Mouse (Mus musculus) heart, embryonic 13.5 days (tissue): Measurements from ENCODE around the gene Dpp6. TPM values are rescaled to one million over a fixed set of nuclear protein-coding genes. Genes with fewer than 3 reads are reported as not detected.

Source experiments
- ATAC-seq: fragments of 200-750 bp; cut with Nextera tagmentation; 2 replicates; pipeline ENCODE4 v1.8.0; 2017; ENCODE audit warnings: moderate TSS enrichment; ENCODE audit not compliant: insufficient number of reproducible peaks, low FRiP score, low TSS enrichment; ENCODE audit errors: extremely low read depth
- H3K27ac ChIP-seq: fragments of 300-500 bp; sonication (generic); replicated peaks from 2 replicates; pipeline ENCODE4 v1.5.1; 2015; ENCODE audit warnings: moderate library complexity, mild to moderate bottlenecking, inconsistent platforms
- H3K27me3 ChIP-seq: fragments of 300-500 bp; sonication (generic); replicated peaks from 2 replicates; pipeline ENCODE4 v1.6.1; 2015; ENCODE audit warnings: mild to moderate bottlenecking, inconsistent platforms
- H3K36me3 ChIP-seq: fragments of 300-500 bp; sonication (generic); 2 replicates; pipeline ENCODE4 v1.6.1; 2015; ENCODE audit warnings: mild to moderate bottlenecking, inconsistent platforms
- H3K4me1 ChIP-seq: fragments of 300-500 bp; sonication (generic); 2 replicates; pipeline ENCODE4 v1.6.1; 2015; ENCODE audit warnings: inconsistent platforms
- H3K4me2 ChIP-seq: fragments of 300-500 bp; sonication (generic); 2 replicates; pipeline ENCODE4 v1.6.1; 2015; ENCODE audit warnings: inconsistent platforms, mild to moderate bottlenecking, moderate library complexity
- H3K4me3 ChIP-seq: fragments of 300-500 bp; sonication (generic); 2 replicates; pipeline ENCODE4 v1.5.1; 2015; ENCODE audit warnings: moderate library complexity, mild to moderate bottlenecking, inconsistent platforms
- H3K9ac ChIP-seq: fragments of 300-500 bp; sonication (generic); 2 replicates; pipeline ENCODE4 v1.6.1; 2015; ENCODE audit warnings: inconsistent platforms, mild to moderate bottlenecking, moderate library complexity
- H3K9me3 ChIP-seq: fragments of 300-500 bp; sonication (generic); 2 replicates; pipeline ENCODE4 v1.6.1; 2016; ENCODE audit warnings: inconsistent platforms
- WGBS: fragments of 180-500 bp; shearing (Covaris S2); methylation state at CpG from one replicate; pipeline ENCODE4 v1.1.7; 2015; ENCODE audit warnings: mixed read lengths; 5-methylcytosine and 5-hydroxymethylcytosine counted together
- polyA plus RNA-seq: library from polyadenylated mRNA; unstranded; fragments of >200 nt; fragmentation: Nextera tagmentation; extraction: Ambion mirVana; gene quantifications from 2 replicates; pipeline ENCODE4 v1.2.1, GENCODE M21; 2015

Gene Dpp6
- polyA plus RNA-seq, 1 experiment from 2014 or later, result 0.52 TPM

GRCm38 (mm10) chr5:26969941-26970590, 153.1 kb downstream of the Dpp6 start:
- 57% methylated on average over 6 of the region's 6 CpGs for WGBS
- no peaks in the 10 kb centered on the region for H3K4me1 ChIP-seq
- no peaks in the 10 kb centered on the region for H3K27me3 ChIP-seq
- no peak for ATAC-seq
- no peak overlapping the region for H3K4me3 ChIP-seq
- no peak overlapping the region for H3K4me2 ChIP-seq
- H3K36me3 ChIP-seq, result no peaks in the 10 kb centered on the region
- H3K9me3 ChIP-seq, result no peaks in the 10 kb centered on the region
- H3K9ac ChIP-seq, result no peak overlapping the region
- H3K27ac ChIP-seq, result no peak overlapping the region

GRCm38 (mm10) chr5:26973166-26973565, 156.2 kb downstream of the Dpp6 start:
- Histone ChIP-seq H3K9ac (no peak overlapping the region), H3K9me3 (no peaks in the 10 kb centered on the region), H3K27ac (no peak overlapping the region), H3K27me3 (no peaks in the 10 kb centered on the region), H3K4me2 (no peak overlapping the region), H3K36me3 (no peaks in the 10 kb centered on the region), H3K4me1 (no peaks in the 10 kb centered on the region), H3K4me3 (no peak overlapping the region)
- ATAC-seq, result no peak
- 47% methylated on average over 4 of the region's 4 CpGs for WGBS

DNA sequence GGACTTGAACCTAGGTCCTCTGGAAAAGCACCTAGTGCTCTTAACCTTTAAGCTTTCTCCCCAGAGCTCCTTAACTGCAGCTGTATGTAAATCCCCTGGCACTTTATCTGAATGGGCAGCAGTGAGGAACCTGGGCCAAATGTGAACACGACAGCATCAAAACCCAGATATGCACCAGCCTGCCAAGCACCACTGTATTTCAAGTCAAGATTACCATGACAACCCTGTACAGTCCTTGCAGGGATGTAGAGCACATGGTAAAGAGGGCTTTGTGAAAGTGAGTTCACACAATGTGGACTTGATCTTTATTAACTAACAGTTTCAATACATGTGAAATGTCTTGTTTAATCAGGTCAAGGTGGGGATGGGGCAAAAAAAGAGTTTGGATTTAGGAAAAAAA, 162.3 kb downstream of the Dpp6 start:
- Histone ChIP-seq H3K36me3 (no peaks in the 10 kb centered on the region), H3K9ac (no peak overlapping the region), H3K4me3 (no peak overlapping the region), H3K4me2 (no peak overlapping the region), H3K27ac (no peak overlapping the region), H3K9me3 (no peaks in the 10 kb centered on the region), H3K27me3 (no peaks in the 10 kb centered on the region; the same call in 1 of the 2 replicates), H3K4me1 (no peaks in the 10 kb centered on the region)
- no peak for ATAC-seq
- WGBS, result 43% methylated on average over 1 of the region's 1 CpGs

- H3K36me3 ChIP-seq, result no peaks in the 10 kb centered on the region
- 55% methylated on average over 3 of the region's 3 CpGs for WGBS
- no peak overlapping the region for H3K4me3 ChIP-seq
- H3K4me1 ChIP-seq, result no peaks in the 10 kb centered on the region
- H3K9ac ChIP-seq, result no peak overlapping the region
- H3K9me3 ChIP-seq, result no peaks in the 10 kb centered on the region
- no peak for ATAC-seq
- H3K27ac ChIP-seq, result no peak overlapping the region
- H3K27me3 ChIP-seq, result no peaks in the 10 kb centered on the region; the same call in 1 of the 2 replicates
- H3K4me2 ChIP-seq, result no peak overlapping the region
Measured at GRCm38 (mm10) chr5:26979755-26980154, 162.8 kb downstream of the Dpp6 start.

- Histone ChIP-seq H3K4me3 (no peak overlapping the region), H3K27me3 (peaks cover 4% of the 10 kb centered on the region; the same call in 1 of the 2 replicates), H3K9me3 (no peaks in the 10 kb centered on the region), H3K36me3 (no peaks in the 10 kb centered on the region), H3K9ac (no peak overlapping the region), H3K4me1 (no peaks in the 10 kb centered on the region), H3K4me2 (no peak overlapping the region), H3K27ac (no peak overlapping the region)
- WGBS, result 24% methylated on average over 1 of the region's 1 CpGs
- ATAC-seq, result no peak
Measured at GRCm38 (mm10) chr5:26985114-26985513, 168.1 kb downstream of the Dpp6 start.

DNA sequence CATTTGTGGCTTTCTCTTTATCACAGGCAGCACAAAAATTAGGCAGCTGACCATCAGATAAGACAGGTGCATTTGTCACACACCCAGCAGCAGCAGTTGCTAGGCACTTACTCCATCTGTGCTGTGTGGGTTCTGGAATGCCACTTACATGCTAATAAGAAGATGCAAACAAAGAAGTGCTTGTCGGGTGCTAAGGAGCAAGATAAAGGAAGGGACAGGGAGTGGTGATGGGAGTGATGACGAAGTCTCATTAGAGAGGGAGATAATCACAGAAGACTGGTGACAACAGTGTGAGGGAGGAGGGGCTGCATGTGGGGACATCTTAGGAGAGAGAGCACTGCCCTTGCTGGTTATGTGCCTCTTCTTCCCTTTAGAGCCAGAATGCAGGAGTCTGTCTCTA, 174.6 kb downstream of the Dpp6 start:
- Histone ChIP-seq H3K4me1 (no peaks in the 10 kb centered on the region), H3K9ac (no peak overlapping the region), H3K4me3 (no peak overlapping the region), H3K36me3 (no peaks in the 10 kb centered on the region), H3K27ac (no peak overlapping the region), H3K4me2 (no peak overlapping the region), H3K27me3 (peaks cover 4% of the 10 kb centered on the region; the same call in 1 of the 2 replicates), H3K9me3 (no peaks in the 10 kb centered on the region)
- 5% methylated on average over 2 of the region's 2 CpGs for WGBS
- ATAC-seq, result no peak

DNA sequence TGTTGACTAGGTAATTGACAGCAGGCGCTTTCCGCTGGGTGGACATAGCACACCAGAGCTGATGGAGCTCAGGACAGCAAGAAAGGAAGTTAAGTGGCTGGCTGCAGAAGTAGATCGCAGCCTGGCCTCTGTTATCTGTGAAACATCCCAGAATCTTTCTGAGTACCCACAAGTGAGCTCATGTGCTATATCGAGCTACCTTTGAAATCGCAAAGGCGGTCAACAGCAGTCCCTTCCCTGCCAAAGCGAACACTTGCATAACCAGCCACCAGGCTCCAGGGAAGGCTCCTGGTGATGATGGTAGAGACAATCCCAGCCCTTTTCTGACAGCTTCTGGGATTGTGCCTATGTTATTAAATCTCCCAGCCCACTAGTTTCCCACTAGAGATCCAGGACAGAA, 186.5 kb downstream of the Dpp6 start:
- no peaks in the 10 kb centered on the region for H3K27me3 ChIP-seq
- 54% methylated on average over 7 of the region's 7 CpGs for WGBS
- H3K4me1 ChIP-seq, result no peaks in the 10 kb centered on the region
- ATAC-seq, result no peak
- no peaks in the 10 kb centered on the region for H3K36me3 ChIP-seq
- no peak overlapping the region for H3K4me2 ChIP-seq
- H3K27ac ChIP-seq, result no peak overlapping the region
- no peak overlapping the region for H3K9ac ChIP-seq
- H3K9me3 ChIP-seq, result no peaks in the 10 kb centered on the region
- H3K4me3 ChIP-seq, result no peak overlapping the region

DNA sequence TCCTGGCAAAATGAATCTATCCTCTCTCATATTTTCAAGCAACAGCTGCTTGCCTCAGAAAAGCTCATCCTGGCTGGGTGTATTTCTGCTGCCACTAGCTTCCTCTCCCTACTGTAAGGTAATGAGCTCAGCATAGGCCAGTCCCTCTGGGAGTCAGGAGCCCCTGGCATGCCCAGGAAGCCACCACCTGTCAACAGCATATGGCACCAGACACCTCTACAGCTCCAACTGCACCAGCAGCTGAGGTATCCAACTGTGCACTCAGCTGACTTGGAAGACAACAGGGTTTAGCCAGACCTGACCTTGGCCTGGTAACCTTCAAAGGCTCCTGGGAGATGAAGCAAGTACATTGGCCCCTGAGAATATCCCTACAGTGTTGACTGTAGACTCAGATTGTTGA, 192.2 kb downstream of the Dpp6 start:
- no peaks in the 10 kb centered on the region for H3K4me1 ChIP-seq
- no peak overlapping the region for H3K4me2 ChIP-seq
- no peak for ATAC-seq
- H3K4me3 ChIP-seq, result no peak overlapping the region
- H3K27me3 ChIP-seq, result no peaks in the 10 kb centered on the region
- H3K9ac ChIP-seq, result no peak overlapping the region
- no peak overlapping the region for H3K27ac ChIP-seq
- H3K36me3 ChIP-seq, result no peaks in the 10 kb centered on the region
- no peaks in the 10 kb centered on the region for H3K9me3 ChIP-seq

DNA sequence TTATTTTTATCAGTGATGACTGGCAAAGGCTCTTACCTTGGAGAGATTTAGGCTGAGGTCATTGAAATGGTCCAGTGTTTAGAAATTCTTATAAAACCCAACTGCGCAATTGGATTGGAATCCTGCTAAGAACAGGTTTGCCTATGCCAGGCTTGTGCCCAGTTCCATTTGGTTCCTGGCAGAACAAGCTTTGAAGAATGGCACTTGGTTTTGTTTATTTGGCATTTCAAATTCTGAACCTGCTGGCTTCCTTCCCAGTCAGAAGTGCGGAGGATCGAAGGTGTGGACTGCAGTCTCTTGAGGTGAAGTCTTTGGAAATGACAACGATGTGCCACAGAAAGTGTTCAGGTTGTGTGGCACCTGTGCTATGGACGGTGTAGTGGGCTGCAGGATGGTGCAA, 193.6 kb downstream of the Dpp6 start:
- Histone ChIP-seq H3K36me3 (no peaks in the 10 kb centered on the region), H3K4me1 (no peaks in the 10 kb centered on the region), H3K9me3 (no peaks in the 10 kb centered on the region), H3K27ac (no peak overlapping the region), H3K4me3 (no peak overlapping the region), H3K27me3 (no peaks in the 10 kb centered on the region), H3K4me2 (no peak overlapping the region), H3K9ac (no peak overlapping the region)
- ATAC-seq, result no peak
- 73% methylated on average over 5 of the region's 5 CpGs for WGBS

- H3K4me3 ChIP-seq, result no peak overlapping the region
- 38% methylated on average over 3 of the region's 3 CpGs for WGBS
- no peaks in the 10 kb centered on the region for H3K4me1 ChIP-seq
- H3K9me3 ChIP-seq, result no peaks in the 10 kb centered on the region
- ATAC-seq, result no peak
- H3K27me3 ChIP-seq, result no peaks in the 10 kb centered on the region
- no peak overlapping the region for H3K27ac ChIP-seq
- no peaks in the 10 kb centered on the region for H3K36me3 ChIP-seq
- no peak overlapping the region for H3K9ac ChIP-seq
- no peak overlapping the region for H3K4me2 ChIP-seq
Measured at GRCm38 (mm10) chr5:27018314-27018956, 201.4 kb downstream of the Dpp6 start.

- 71% methylated on average over 1 of the region's 1 CpGs for WGBS
- Histone ChIP-seq H3K4me3 (no peak overlapping the region), H3K4me1 (no peaks in the 10 kb centered on the region), H3K9ac (no peak overlapping the region), H3K27ac (no peak overlapping the region), H3K9me3 (no peaks in the 10 kb centered on the region), H3K36me3 (no peaks in the 10 kb centered on the region), H3K27me3 (no peaks in the 10 kb centered on the region), H3K4me2 (no peak overlapping the region)
- no peak for ATAC-seq
Measured at GRCm38 (mm10) chr5:27028611-27029010, 211.6 kb downstream of the Dpp6 start.

GRCm38 (mm10) chr5:27029784-27030183, 212.8 kb downstream of the Dpp6 start:
- ATAC-seq, result no peak
- Histone ChIP-seq H3K4me1 (no peaks in the 10 kb centered on the region), H3K4me2 (no peak overlapping the region), H3K36me3 (no peaks in the 10 kb centered on the region), H3K4me3 (no peak overlapping the region), H3K27me3 (no peaks in the 10 kb centered on the region), H3K9me3 (no peaks in the 10 kb centered on the region), H3K9ac (no peak overlapping the region), H3K27ac (no peak overlapping the region)
- 10% methylated on average over 5 of the region's 5 CpGs for WGBS
